Mouse (Mus musculus) left cerebral cortex, postnatal 36 days (tissue): ENCODE measurements around the gene Fchsd2. TPM values are rescaled to one million over a fixed set of nuclear protein-coding genes. Genes with fewer than 3 reads are reported as not detected.

ENCODE experiments used
- DNase-seq, 2 experiments: peaks; one replicate each; pipeline ENCODE4 v3.0.0; 2021 to 2022; ENCODE audit warnings: low spot score in 2 of 2, mixed read lengths in 1 of 2
- intact Hi-C: fragments of 180-260 bp; cut with DNase I; formaldehyde crosslinking; loops from one replicate; pipeline ENCODE4 v1.15.1; 2025
- total RNA-seq, 2 experiments: library from RNA; stranded (reverse); gene quantifications; 2 replicates each; pipeline ENCODE4 v1.2.3; 2021

The Fchsd2 gene
- total RNA-seq: 10 to 100 TPM; 31.3 to 41.8 TPM

DNA sequence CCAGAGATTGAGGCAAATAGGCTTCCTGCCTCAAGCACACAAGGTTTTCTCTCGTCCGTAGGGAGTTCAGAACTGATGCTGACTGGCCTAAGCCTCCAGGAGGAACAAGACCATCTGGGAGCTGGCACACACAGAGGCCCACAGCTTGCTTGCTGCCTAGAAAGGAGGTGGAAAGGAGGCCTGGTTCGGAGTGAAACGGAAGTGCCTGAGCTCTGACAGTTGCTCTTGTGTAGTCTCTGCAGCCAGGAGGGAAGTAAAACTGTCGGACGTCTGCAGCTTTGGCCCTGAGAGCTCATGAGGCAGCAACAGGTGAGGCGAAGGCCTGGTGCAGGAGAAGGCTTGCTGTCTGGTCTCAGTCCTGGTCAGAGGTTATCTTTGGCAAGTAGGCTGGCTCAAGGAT is at the start of gene Fchsd2:
TSS of gene Fchsd2 (plus strand) at position 246 of the 400 bp plus-strand sequence.
- peak in 1 of 2 experiments; percentile 10 for DNase-seq

DNA sequence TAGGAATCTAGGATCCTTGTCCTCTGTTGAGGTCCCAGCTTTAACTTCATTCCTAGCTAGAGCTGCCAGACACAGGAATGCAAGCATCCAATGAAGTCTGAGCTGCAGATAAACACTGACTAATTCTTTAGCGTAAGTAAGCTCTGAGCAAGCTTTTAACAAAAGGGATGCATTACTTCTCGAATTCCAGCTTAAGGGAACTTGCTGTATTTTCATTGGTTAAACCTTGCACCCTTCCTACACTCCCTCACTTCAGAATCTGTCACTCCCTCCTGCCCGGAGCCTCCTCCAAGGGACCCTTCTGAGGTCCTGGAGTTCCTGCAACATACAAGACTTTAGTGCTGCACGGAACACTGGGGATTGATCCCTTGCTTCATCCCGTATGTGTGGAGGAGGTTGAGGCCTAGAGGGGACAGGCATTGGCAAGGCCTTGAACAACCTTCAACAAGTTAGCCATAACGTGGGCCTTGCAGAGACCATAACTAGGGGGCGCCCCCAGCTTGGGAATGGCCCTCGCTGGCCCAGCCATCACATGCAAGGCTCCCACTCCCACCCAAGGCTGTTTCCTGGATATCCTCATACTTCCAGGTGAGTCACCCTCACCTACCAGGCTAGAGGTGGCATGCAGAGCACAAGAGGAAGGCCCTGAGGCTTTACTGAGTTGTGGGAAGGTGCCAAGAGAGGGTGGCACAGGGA is 48.7 kb upstream of the Fchsd2 start:
- no peak for DNase-seq
- intact Hi-C loops: loop anchor here (1.0 kb wide), 1 partner anchor 49 kb away; no protein-coding TSS in a partner anchor

More for the DNA sequence above, at the start of gene Fchsd2:
- intact Hi-C loops: no loop called here

DNA sequence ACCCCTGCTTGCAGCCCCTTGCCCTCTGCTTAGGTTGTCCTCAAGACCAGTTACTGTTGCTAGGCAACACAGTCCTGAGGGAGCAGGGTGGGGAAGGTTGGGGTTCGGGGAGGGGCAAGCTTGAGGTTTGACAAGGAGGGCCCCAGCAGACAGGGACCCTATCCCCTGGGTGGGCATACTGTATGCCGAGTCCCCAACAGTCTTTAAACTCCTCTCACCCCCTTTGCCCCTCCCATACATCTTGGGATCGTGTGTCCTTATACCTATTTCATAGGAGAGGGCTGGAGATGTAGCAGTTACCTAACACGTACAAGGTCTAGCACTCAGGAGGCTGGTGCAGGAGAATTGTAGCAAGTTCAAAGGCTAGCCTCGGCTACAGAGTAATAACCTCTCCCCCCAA is 44.4 kb upstream of the Fchsd2 start:
- intact Hi-C loops: no loop called here
- DNase-seq: no peak

DNA sequence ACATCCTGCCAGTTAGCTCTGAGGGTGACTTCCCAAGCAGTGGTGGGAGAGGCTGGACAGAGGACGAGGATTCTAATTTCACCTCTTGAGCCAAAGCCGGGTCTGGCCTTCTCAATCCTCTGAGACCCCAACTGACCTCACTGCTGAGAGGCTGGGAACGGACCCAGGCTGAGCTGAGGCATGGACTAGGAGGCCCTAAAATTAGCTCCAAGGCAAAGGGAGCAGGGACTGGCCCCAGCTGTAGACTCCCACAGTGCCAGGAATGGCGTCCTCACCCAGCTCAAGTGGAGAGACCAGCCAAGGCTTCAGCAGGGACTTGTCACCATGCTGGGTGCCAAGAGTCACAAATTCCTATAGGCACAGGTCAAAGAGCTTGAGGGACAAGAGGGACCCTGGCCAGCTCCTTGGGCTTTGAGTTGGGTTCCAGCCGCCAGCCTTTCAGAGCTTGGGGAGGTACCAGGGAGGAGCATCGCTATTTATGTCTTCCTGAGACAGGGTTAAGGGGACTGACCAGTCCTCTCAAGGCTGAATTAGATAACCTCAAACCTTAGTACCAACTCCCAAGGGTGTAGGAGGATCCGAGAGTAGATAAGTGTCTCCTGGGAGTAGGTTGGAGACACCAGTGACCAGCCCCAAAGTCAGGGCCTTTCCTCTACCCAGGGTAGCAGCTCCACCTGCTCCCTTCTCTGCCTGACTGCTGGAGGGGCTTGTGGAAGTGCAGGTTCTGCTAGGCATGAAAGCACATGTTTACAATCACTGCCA is 43.2 kb upstream of the Fchsd2 start:
- intact Hi-C loops: loop anchor here (2.0 kb wide), 2 partner anchors 105 to 143 kb away; no protein-coding TSS in a partner anchor
- DNase-seq: no peak

DNA sequence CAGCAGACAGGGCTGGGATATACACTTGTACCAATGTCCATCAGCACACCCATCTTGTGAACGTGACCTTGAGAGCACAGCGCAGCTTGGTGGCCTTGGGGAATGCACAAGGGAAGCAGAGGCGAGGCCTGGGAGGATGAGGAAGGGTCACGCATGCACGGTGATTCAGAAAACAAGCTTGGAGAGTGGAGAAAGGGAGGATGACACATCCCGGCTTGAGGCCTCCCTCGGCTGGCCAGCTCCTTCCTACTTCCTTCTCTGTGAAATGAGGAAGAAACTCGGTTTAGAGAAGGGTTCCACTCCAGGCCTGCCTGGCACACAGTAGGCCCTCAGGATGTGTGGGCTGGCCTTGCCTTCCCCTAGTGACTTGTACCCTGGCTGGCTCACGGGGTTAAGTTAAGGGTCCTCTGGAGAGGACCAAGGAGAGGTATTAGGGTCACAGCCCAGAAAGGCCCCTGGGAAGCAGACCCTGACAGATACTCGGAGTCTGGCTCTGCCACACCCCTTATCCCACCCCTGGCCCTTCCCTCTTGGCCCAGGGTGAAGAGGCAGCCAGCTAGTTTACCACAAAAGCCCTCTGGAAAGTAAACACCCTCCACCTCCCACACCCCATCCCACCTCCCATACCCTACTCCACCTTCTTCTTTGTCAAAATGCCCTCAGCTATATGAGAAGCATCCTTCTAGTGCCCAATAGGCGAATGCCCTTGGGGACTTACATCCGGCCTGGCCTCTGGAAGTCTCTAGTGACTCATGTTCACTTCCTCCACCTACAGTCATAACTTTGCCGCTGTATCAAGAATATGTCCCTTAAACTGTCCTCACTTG is 41.7 kb upstream of the Fchsd2 start:
- intact Hi-C loops: loop anchor here (2.0 kb wide), 2 partner anchors 106 to 144 kb away; no protein-coding TSS in a partner anchor
- DNase-seq: no peak

DNA sequence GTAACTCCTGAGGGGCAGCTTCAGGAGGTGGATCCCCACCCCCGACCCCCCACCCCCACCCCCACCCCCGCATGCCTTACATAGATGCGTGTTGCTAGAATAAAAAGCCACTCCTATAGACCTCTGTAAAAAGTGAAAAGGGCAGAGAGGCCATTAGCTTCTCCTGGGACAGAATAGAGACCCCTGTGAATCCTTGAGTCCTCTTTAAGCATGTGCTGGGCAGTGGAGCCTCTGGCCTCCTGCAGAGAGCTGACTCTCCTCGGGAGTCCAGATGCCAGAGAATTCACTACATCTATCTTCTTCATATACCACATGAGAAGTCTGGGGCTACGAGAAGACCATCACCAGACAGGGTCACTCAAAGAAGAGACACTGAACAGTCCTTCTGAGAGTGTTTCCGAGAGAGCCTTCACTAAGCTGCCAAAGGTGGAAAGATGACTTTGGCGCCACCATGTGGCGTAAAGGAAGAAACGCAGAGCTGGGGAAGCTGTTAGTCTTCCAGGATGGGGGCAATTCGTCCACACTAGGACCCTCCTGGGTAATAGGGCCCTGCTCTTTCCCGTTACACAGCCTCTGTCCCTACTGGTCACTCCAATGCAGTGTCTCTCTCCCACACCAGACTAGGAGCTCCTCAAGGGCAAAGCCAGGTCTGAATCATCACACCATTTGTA is 41.0 kb upstream of the Fchsd2 start:
- peak; percentile 43 to 59 for DNase-seq
- intact Hi-C loops: loop anchor here (1.0 to 2.0 kb wide), 3 partner anchors 63 to 145 kb away; no protein-coding TSS in a partner anchor

DNA sequence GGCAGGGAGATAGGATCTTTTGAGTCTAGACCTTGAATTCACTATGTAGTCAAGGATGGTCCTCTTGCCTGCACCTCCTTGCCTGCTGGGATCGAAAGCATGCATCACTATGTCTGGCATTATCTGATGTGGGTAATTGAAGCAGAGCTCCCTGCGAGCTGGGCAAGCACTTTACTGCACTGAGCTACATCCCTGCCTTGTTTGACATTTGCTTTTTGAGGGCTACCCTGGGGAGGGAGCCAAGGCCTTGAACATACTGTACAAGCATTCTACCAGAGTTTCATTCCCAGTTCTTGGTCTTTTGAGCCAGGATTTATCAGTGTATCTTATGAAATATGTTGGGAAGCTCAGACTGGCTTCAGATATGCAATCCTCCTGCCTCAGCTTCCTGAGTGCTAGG is 39.5 kb upstream of the Fchsd2 start:
- intact Hi-C loops: no loop called here
- DNase-seq: no peak

DNA sequence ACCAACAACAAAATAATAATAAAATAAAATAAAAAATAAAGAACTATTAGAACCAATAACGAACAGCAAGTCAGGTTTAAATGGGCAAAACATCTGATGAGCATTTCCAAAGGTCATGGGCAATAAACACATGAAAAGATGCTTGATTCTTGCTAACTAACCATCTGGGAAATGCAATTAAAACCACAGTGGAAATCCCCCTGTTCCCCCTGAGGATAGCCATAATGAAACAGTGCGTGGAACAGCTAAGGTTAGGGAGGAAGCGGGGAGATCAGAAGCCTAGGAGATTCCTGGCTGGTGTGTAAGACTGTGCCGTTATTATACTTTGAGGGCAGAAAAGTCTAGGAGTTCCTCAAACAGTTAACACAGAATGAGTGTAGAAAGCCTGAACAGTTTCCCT is 35.4 kb upstream of the Fchsd2 start:
- intact Hi-C loops: no loop called here
- DNase-seq: no peak

DNA sequence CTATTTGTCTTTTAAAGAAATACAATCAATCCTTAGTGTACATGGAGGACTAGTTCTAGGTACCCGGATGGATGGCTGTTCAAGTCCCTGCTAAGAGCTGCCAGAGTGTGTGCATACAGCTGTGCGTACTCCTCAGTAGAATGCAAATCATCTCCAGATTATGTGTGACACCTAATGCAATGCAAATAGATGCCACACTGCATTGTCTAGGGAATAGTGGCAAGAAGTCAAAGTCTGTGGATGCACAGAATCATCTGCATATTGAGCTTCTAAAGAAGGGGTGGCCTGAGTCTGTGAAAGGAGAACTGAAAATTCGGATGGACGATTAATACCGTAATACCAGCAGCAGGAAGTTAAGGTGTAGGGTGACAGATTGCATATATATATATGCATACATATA is 33.5 kb upstream of the Fchsd2 start:
- no peak for DNase-seq
- intact Hi-C loops: no loop called here

DNA sequence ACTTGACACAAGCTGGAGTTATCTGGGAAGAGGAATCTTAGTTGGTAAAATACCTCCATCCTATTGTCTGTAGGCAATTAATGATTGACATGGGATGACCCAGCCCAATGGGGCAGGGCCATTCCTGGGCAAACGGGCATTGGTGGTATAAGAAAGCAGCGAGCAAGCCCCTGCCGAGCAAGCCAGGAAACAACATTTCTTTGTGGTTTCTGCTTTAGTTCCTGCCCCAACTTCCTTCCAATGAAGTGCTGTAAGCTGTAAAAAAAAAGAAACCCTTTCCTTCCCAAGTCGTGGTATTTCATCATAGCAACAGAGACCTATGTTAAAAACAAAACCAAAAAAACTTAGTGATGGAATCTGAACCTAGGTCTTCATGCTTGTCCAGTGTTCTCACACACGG is 32.2 kb upstream of the Fchsd2 start:
- intact Hi-C loops: loop anchor here (2.0 to 5.0 kb wide), 2 partner anchors 224 to 312 kb away; no protein-coding TSS in a partner anchor
- no peak for DNase-seq

DNA sequence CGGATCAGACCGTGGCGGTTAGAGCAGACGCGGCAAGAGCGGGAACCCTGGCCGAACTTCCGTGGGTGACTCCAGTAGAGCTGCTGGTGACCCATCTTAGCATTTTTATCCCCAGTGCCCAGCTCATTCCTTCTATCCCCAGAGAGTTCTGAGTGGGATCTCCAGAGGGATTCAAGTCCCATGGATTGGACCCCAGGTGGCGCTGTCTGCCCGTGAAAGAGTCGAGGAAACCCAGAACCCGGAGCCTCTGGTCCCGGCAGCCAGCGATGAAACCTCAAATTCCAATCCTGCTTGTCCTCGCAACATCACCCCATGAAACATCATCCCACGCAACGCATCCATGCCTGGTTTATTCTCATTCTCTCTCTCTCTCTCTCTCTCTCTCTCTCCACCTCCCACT is 31.3 kb upstream of the Fchsd2 start:
- DNase-seq: peak; percentile 83 to 85
- intact Hi-C loops: loop anchor here (2.0 to 5.0 kb wide), 2 partner anchors 223 to 311 kb away; no protein-coding TSS in a partner anchor

DNA sequence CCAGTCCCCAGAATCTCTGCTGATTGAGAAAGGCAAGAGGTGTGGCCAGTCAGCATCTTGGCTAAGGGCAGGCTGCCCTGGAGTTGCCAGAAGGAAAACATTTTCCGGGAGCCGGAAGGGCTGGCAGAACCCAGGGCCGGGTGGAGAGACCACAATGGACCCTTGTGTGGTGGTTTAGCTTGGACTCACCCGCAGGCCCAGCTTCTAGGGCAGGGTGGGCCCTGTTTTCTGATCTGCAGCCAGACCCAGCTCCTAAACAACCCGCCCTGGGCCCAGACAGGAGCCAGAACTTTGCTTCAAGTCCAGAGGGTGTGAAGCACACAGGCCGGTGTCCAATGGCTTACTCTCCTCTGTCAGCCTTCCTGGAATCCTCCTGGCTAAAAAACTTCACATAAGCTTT is 30.4 kb upstream of the Fchsd2 start:
- DNase-seq: peak; percentile 22 to 33
- intact Hi-C loops: loop anchor here (2.0 to 5.0 kb wide), 3 partner anchors 47 to 310 kb away; no protein-coding TSS in a partner anchor

DNA sequence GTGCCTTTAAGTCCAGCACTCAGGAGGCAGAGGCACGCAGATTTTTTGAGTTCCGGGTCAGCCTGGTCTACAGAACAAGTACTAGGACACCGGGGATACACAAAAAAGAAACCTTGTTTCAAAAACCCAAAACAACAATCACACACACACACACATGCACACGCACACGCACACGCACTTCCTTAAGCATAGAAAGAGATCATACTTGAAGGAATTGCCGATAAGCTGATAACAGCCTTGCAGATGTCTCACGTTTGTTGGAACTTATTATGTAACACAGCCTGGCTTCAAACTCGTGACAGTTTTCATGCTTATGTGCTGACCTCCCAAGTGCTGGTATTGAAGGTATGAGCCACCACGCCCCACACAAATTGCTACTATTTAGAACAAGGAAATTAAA is 29.1 kb upstream of the Fchsd2 start:
- no peak for DNase-seq
- intact Hi-C loops: loop anchor here (2.0 to 5.0 kb wide), 3 partner anchors 45 to 309 kb away; no protein-coding TSS in a partner anchor

DNA sequence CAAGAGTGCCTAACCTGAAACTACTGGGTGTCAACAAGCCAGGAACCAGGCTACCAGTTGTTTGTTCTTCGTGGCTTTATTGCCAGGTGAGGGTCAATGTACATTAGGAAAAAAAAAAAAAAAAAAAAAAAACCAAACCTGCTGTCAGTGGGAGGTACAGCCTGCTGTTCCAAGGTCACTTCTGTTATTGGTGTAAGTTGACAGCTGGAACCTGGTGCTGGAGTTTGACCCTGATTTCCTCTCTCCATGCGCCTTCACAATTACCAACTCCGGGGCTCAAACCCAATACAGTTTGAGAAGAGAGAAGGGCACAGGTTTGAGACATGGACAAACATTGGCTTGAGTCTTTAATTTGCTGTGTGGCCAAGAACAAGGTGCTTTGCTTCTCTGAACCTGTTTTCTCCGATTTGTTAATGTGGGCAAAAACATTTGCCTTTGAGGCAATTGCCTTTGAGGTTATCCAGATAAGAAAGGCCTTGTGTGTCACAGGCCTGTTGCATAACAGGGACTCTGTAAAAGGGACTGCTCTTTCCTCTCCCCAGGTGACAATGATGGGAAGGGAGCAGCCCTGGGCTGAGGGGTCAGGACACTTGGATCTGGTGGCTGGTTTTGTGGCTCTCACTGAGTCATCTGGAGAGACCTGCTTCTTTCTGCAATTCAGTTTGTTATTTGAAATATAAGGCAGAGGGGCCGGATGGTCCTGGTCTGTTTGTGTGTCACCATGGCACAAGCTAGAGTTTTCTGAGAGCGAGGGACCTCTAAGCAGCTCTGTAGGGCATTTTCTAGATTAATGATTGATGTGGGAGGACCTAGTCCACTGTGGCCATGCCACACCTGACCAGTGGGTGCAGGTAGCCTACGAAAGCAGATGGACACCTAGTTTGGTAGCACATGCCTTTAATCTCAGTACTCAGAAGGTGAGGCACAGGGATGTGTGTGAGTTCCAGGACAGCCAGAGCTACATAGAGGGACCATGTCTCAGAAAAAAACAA is 27.7 kb upstream of the Fchsd2 start:
- DNase-seq: no peak
- intact Hi-C loops: loop anchor here (5.0 kb wide), 1 partner anchor 307 kb away; no protein-coding TSS in a partner anchor

DNA sequence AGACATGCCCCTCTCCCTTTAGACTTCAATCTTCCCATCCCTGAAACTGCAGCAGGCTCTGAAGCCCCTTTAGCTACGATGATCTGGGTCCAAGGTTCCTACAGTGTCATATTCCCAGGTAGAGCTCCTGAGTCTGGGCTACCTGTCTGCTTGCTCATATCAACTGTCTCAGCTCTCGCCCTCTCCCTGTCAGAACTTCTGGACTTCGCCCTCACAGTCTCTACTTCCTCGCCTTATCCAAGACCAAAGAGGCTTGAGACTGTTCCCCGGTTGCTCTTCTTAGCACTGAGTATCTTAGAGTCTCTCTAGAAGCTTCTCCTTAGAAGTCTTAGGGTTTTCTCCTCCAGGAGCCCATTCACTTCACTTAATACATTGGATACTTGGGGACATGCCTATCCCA is 26.7 kb upstream of the Fchsd2 start:
- intact Hi-C loops: no loop called here
- DNase-seq: no peak

DNA sequence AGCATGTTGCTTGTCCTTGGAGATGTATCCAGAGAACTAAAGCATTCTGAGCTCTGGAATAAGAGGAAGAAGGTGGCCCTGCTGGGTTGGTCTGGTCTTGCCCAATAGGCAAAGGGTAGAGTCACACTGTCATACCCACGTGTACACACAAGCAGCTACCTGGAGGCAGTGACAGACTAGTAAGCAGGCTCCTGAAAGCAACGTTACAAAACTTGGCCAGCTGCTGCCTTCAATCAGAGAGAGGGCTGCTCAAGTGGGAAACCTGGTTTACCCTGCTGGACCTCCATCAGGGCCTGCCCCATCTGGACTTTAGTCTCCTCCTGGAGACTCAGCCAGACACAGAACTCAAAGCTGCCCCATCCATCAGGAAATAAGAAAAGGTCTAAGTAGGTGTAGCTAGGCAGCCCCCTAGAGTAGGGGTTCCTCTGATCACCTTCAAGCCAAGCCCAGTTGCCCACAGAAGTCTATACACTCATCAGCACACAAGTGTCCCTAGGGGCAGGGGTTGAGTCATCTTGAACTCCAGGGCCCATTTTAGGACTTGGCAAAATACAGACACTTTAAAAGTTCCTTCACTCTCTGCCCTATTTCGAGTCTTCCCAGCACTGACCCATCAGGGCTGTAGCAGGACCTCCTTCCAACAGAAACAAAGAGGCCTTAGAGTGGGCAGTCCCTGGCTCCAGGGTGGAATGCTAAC is 25.9 kb upstream of the Fchsd2 start:
- intact Hi-C loops: no loop called here
- DNase-seq: no peak

DNA sequence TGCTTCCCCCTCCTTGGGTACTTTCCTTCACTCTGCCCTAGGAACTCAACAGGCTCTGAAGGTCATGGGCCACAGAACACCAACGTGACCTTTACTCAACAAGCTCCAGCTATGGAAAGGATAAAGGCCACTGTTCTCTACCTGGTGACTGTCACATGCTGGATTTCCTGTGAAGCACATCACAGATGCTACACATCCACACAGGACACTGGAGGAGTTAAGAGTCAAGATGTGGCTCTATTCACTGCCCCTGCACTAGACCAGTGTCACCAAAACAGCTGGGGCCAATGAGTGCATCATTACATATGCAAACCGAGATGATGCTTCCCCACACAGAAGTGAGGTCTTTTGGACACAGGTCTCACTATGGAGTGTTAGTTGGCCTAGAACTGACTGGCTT is 25.1 kb upstream of the Fchsd2 start:
- intact Hi-C loops: no loop called here
- no peak for DNase-seq
